Mouse (Mus musculus): ENCODE results near the gene Tex261.
"Not testable (repeated sequence)": the region's sequence is repeated elsewhere in the genome, so short reads cannot be mapped to it uniquely, and the experiment has no call there.

The Tex261 gene

GRCm38 (mm10) chr6:83775638-83776293 lies at the start of gene Tex261:
Tex261 (minus strand) TSS chr6:83775813.
- DNase-seq (ENCODE audit: low read depth in 1 of 2, low spot score in 2 of 2), result peak; percentile 70 to 79

GRCm38 (mm10) chr6:83821856-83822255 lies 46.2 kb upstream of the Tex261 start:
- DNase-seq (ENCODE audit: low read depth in 1 of 2, low spot score in 2 of 2), result no peak

- DNase-seq (ENCODE audit: low read depth in 1 of 2, low spot score in 2 of 2), result no peak
These were observed 45.3 kb upstream of the Tex261 start for GRCm38 (mm10) chr6:83820727-83821515.

GRCm38 (mm10) chr6:83818996-83819395 lies 43.4 kb upstream of the Tex261 start:
- no peak for DNase-seq (ENCODE audit: low read depth in 1 of 2, low spot score in 2 of 2)

GRCm38 (mm10) chr6:83815801-83816200 lies 40.2 kb upstream of the Tex261 start:
- no peak for DNase-seq (ENCODE audit: low read depth in 1 of 2, low spot score in 2 of 2)

GRCm38 (mm10) chr6:83802846-83803245 lies 27.2 kb upstream of the Tex261 start:
- no peak for DNase-seq (ENCODE audit: low read depth in 1 of 2, low spot score in 2 of 2)

- no peak for DNase-seq (ENCODE audit: low read depth in 1 of 2, low spot score in 2 of 2)
These were observed 26.4 kb upstream of the Tex261 start for GRCm38 (mm10) chr6:83802033-83802432.

GRCm38 (mm10) chr6:83796686-83797085 lies 21.1 kb upstream of the Tex261 start:
- no peak for DNase-seq (ENCODE audit: low read depth in 1 of 2, low spot score in 2 of 2)

- DNase-seq (ENCODE audit: low read depth in 1 of 2, low spot score in 2 of 2), result peak; percentile 40 to 55
These were observed 19.9 kb upstream of the Tex261 start for GRCm38 (mm10) chr6:83795492-83795900.

- peak; percentile 93 to 95 for DNase-seq (ENCODE audit: low read depth in 1 of 2, low spot score in 2 of 2)
These were observed 19.2 kb upstream of the Tex261 start, which contains the start of gene Nagk for GRCm38 (mm10) chr6:83794760-83795296. Nagk (plus strand) TSS chr6:83794982.

- DNase-seq (ENCODE audit: low read depth in 1 of 2, low spot score in 2 of 2), result no peak
These were observed 15.8 kb upstream of the Tex261 start for GRCm38 (mm10) chr6:83791251-83791890.

GRCm38 (mm10) chr6:83790533-83790932 lies 14.9 kb upstream of the Tex261 start:
- not testable (repeated sequence) for DNase-seq (ENCODE audit: low read depth in 1 of 2, low spot score in 2 of 2)

GRCm38 (mm10) chr6:83788554-83788953 lies 12.9 kb upstream of the Tex261 start:
- DNase-seq (ENCODE audit: low read depth in 1 of 2, low spot score in 2 of 2), result no peak

- DNase-seq (ENCODE audit: low read depth in 1 of 2, low spot score in 2 of 2), result no peak
These were observed 10.8 kb upstream of the Tex261 start for GRCm38 (mm10) chr6:83786426-83786825.

GRCm38 (mm10) chr6:83779026-83779425 lies 3.4 kb upstream of the Tex261 start:
- peak in 1 of 2 experiments; percentile 19 for DNase-seq (ENCODE audit: low read depth in 1 of 2, low spot score in 2 of 2)

GRCm38 (mm10) chr6:83778306-83778705 lies 2.7 kb upstream of the Tex261 start:
- no peak for DNase-seq (ENCODE audit: low read depth in 1 of 2, low spot score in 2 of 2)

- peak in 1 of 2 experiments; percentile 14 for DNase-seq (ENCODE audit: low read depth in 1 of 2, low spot score in 2 of 2)
These were observed 641 bp downstream of the Tex261 start for GRCm38 (mm10) chr6:83774781-83775563.

- peak in 1 of 2 experiments; percentile 32 for DNase-seq (ENCODE audit: low read depth in 1 of 2, low spot score in 2 of 2)
These were observed 1.5 kb downstream of the Tex261 start for GRCm38 (mm10) chr6:83774126-83774525.

GRCm38 (mm10) chr6:83768485-83768884 lies 7.1 kb downstream of the Tex261 start:
- no peak for DNase-seq (ENCODE audit: low read depth in 1 of 2, low spot score in 2 of 2)

- DNase-seq (ENCODE audit: low read depth in 1 of 2, low spot score in 2 of 2), result no peak
These were observed 8.6 kb downstream of the Tex261 start for GRCm38 (mm10) chr6:83766982-83767381.

Measured in monocyte, adult 2 months (primary cell).